Mouse (Mus musculus) brain, embryonic 14.5 days (tissue): Measurements from ENCODE around the gene Hcls1.

Experiments
- CTCF ChIP-seq: fragments of 200-500 bp; IDR thresholded peaks from 2 replicates; pipeline ENCODE4 v1.5.1; 2012; ENCODE audit warnings: inconsistent platforms, mild to moderate bottlenecking, moderate library complexity, borderline replicate concordance; ENCODE audit not compliant: insufficient read depth, insufficient read length; ENCODE audit errors: extremely low read depth
- POLR2A ChIP-seq: fragments of 200-500 bp; IDR thresholded peaks from 2 replicates; pipeline ENCODE4 v1.6.1; 2012; ENCODE audit warnings: mild to moderate bottlenecking, inconsistent platforms, borderline replicate concordance; ENCODE audit not compliant: poor library complexity, insufficient read depth, insufficient read length, severe bottlenecking; ENCODE audit errors: extremely low read depth

GRCm38 (mm10) chr16:36935814-36936213 is 1.0 kb downstream of the Hcls1 start:
- TF ChIP-seq CTCF (no peak), POLR2A (no peak)
